Mouse (Mus musculus) intestine, embryonic 16.5 days (tissue): ENCODE results near the gene Gfap. TPM values are rescaled to one million over a fixed set of nuclear protein-coding genes. Genes with fewer than 3 reads are reported as not detected.

Experiments
- ATAC-seq: fragments of 200-750 bp; cut with Nextera tagmentation; 2 replicates; pipeline ENCODE4 v1.8.0; 2017; ENCODE audit warnings: moderate TSS enrichment, moderate library complexity
- H3K27ac ChIP-seq: fragments of 300-500 bp; sonication (generic); 2 replicates; pipeline ENCODE4 v1.5.1; 2014; ENCODE audit warnings: mild to moderate bottlenecking, low read length
- H3K27me3 ChIP-seq: fragments of 300-500 bp; sonication (generic); replicated peaks from 2 replicates; pipeline ENCODE4 v1.6.1; 2014; ENCODE audit warnings: low read length, control low read depth, mixed read lengths; ENCODE audit not compliant: control insufficient read depth, insufficient read depth
- H3K36me3 ChIP-seq: fragments of 300-500 bp; sonication (generic); 2 replicates; pipeline ENCODE4 v1.6.1; 2014; ENCODE audit warnings: low read length, control low read depth; ENCODE audit not compliant: control insufficient read depth, insufficient read depth
- H3K4me1 ChIP-seq: fragments of 300-500 bp; sonication (generic); 2 replicates; pipeline ENCODE4 v1.6.1; 2014; ENCODE audit warnings: low read length, control low read depth, mixed read lengths; ENCODE audit not compliant: control insufficient read depth, insufficient read depth
- H3K4me2 ChIP-seq: fragments of 300-500 bp; sonication (generic); 2 replicates; pipeline ENCODE4 v1.6.1; 2014; ENCODE audit warnings: low read depth, low read length, control low read depth
- H3K4me3 ChIP-seq: fragments of 300-500 bp; sonication (generic); 2 replicates; pipeline ENCODE4 v1.5.1; 2014; ENCODE audit warnings: mild to moderate bottlenecking, low read length
- H3K9ac ChIP-seq: fragments of 300-500 bp; sonication (generic); 2 replicates; pipeline ENCODE4 v1.6.1; 2014; ENCODE audit warnings: low read depth, low read length
- H3K9me3 ChIP-seq: fragments of 300-500 bp; sonication (generic); 2 replicates; pipeline ENCODE4 v1.6.1; 2016; ENCODE audit warnings: low read length, control low read depth; ENCODE audit not compliant: control insufficient read depth
- WGBS: fragments of 180-500 bp; shearing (Covaris S2); extraction: QIAGEN DNeasy Blood & Tissue Kit; methylation state at CpG from one replicate; pipeline ENCODE4 v1.1.7; 2014; 5-methylcytosine and 5-hydroxymethylcytosine counted together
- polyA plus RNA-seq: library from polyadenylated mRNA; unstranded; fragments of >200 nt; fragmentation: Nextera tagmentation; extraction: Ambion mirVana; gene quantifications from 2 replicates; pipeline ENCODE4 v1.2.1, GENCODE M21; 2015

The Gfap gene
- polyA plus RNA-seq, 1 experiment from 2014 or later: 0.38 TPM

DNA sequence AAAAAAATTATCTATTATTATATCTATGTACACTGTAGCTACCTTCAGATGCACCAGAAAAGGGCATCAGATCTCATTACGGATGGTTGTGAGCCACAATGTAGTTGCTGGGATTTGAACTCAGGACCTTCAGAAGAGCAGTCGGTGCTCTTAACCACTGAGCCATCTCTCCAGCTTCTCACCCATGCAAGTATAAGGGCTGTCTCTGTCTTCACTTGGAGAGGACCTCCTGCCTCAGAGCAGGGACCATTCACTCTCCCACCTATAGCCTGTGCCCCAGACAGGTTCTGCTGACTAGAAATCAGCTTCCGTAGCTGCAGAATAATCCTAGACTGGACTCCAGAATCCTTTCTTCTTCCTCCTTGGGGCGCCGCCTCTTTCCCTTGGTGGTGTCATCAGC, 1.4 kb upstream of the Gfap start:
- Histone ChIP-seq H3K4me1 (no peaks in the 10 kb centered on the region), H3K27me3 (no peaks in the 10 kb centered on the region), H3K9ac (no peak overlapping the region), H3K4me3 (no peak overlapping the region), H3K9me3 (no peaks in the 10 kb centered on the region), H3K27ac (no peak overlapping the region), H3K4me2 (no peak overlapping the region), H3K36me3 (peaks cover 4% of the 10 kb centered on the region; the same call in 1 of the 2 replicates)
- no peak for ATAC-seq
- WGBS: 86% methylated on average over 5 of the region's 5 CpGs

DNA sequence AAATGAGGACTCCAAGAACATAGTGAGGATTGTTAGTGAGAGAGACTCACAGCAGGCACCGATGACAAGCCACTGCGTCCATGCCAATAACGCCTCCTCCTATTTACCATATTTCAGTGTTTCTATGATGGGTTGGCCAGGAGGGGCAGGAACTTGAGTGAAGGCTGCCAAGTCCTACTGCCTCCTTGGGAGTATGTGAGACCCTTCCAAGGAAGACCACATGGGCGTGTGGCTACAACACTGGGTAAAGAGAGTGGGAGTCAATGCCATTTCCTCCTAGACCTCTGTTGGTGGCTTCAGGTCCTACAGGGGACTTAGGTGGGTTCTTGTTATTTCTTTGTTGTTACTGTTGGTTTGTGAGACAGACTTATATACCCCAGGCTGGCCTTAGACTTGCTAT, 487 bp upstream of the Gfap start:
- peak; percentile 18; the same call in 1 of the 2 replicates for ATAC-seq
- Histone ChIP-seq H3K4me2 (no peak overlapping the region), H3K4me3 (no peak overlapping the region), H3K9me3 (no peaks in the 10 kb centered on the region), H3K4me1 (no peaks in the 10 kb centered on the region), H3K9ac (no peak overlapping the region), H3K36me3 (no peaks in the 10 kb centered on the region), H3K27ac (no peak overlapping the region), H3K27me3 (no peaks in the 10 kb centered on the region; the same call in 1 of the 2 replicates)
- 62% methylated on average over 4 of the region's 4 CpGs for WGBS

DNA sequence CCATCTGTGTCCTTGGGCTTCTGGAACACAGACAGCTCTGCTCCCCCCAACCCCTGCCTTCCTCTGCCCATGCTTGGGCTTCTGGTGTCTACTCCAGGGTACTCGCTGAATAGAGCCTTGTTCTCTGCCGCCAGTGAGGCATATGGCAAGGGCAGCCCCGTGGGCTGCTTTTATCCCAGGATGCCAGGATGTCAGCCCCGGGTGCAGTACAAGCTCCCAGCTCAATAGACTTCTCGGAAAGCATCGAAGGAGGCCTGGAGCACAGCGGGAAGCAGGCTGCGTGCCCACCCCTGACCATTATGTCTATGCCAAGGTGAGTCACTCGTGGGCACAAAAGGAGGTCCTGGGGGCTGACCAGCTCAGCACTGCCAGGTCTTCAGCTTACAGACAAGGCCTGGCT, 2.3 kb downstream of the Gfap start:
- peaks cover 2% of the 10 kb centered on the region for H3K4me1 ChIP-seq
- no peak overlapping the region for H3K27ac ChIP-seq
- H3K4me3 ChIP-seq: no peak overlapping the region
- no peak overlapping the region for H3K9ac ChIP-seq
- H3K36me3 ChIP-seq: no peaks in the 10 kb centered on the region
- peaks cover 3% of the 10 kb centered on the region; the same call in 1 of the 2 replicates for H3K27me3 ChIP-seq
- no peak for ATAC-seq
- H3K9me3 ChIP-seq: no peaks in the 10 kb centered on the region
- no peak overlapping the region for H3K4me2 ChIP-seq
- WGBS: 78% methylated on average over 9 of the region's 9 CpGs

DNA sequence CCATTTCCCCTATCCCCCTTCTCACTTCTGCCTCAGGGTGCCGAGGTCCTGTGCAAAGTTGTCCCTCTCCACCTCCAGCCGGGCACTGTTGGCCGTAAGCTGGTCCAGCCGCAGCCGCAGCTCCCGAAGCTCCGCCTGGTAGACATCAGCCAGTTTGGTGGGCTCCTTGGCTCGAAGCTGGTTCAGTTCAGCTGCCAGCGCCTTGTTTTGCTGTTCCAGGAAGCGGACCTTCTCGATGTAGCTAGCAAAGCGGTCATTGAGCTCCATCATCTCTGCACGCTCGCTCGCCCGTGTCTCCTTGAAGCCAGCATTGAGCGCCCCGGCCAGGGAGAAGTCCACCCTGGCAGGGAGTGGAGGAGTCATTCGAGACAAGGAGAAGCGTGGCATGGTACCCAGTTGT, 4.1 kb downstream of the Gfap start:
- Histone ChIP-seq H3K4me1 (peaks cover 6% of the 10 kb centered on the region), H3K27ac (no peak overlapping the region), H3K9me3 (no peaks in the 10 kb centered on the region), H3K36me3 (no peaks in the 10 kb centered on the region), H3K9ac (no peak overlapping the region), H3K4me3 (no peak overlapping the region), H3K4me2 (no peak overlapping the region), H3K27me3 (peaks cover 3% of the 10 kb centered on the region; the same call in 1 of the 2 replicates)
- no peak for ATAC-seq
- WGBS: 78% methylated on average over 20 of the region's 20 CpGs

DNA sequence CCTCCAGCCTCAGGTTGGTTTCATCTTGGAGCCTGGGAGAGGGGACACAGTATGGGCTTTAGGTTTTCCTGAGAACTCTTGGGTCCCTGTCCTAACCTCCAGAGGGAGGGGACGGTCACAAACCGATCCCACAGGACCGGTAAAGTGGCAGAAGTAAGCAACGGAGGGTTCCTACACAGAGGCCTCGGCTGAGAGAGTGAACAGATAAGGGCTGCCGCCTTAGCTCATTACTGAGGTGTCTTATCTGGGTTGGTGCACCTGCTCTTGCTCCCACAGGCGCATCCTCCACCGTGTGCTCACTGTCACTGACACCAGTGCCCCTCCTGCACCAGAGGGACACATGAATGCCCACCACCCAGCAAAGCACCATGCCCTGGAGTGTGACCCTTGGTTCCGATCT, 4.9 kb downstream of the Gfap start:
- no peak overlapping the region for H3K9ac ChIP-seq
- no peak overlapping the region for H3K4me2 ChIP-seq
- no peak overlapping the region for H3K4me3 ChIP-seq
- WGBS: 58% methylated on average over 9 of the region's 9 CpGs
- H3K27me3 ChIP-seq: peaks cover 3% of the 10 kb centered on the region; the same call in 1 of the 2 replicates
- peaks cover 6% of the 10 kb centered on the region for H3K4me1 ChIP-seq
- H3K27ac ChIP-seq: no peak overlapping the region
- no peaks in the 10 kb centered on the region for H3K36me3 ChIP-seq
- no peaks in the 10 kb centered on the region for H3K9me3 ChIP-seq
- ATAC-seq: peak; percentile 67

DNA sequence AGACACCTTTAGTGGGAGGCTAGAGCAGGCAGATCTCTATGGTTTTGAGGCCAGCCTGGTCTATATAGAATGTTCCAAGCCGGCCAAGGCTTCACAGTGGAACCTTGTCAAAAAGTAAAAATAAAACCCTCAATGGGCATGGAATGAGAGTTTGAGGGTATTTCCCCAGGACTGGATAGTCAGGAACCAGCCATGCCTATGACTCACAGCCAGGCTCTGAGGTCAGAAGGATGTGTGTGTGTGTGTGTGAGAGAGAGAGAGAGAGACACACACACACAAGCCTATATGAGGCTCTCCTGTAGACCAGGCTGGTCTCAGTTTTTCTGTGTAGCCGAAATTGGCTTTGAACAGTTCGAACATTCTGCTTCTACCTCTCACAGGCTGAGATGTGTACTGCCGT, 6.0 kb downstream of the Gfap start:
- H3K9me3 ChIP-seq: no peaks in the 10 kb centered on the region
- no peaks in the 10 kb centered on the region for H3K36me3 ChIP-seq
- H3K27me3 ChIP-seq: peaks cover 3% of the 10 kb centered on the region; the same call in 1 of the 2 replicates
- WGBS: 92% methylated on average over 4 of the region's 4 CpGs
- H3K4me2 ChIP-seq: no peak overlapping the region
- peaks cover 6% of the 10 kb centered on the region for H3K4me1 ChIP-seq
- H3K27ac ChIP-seq: no peak overlapping the region
- no peak overlapping the region for H3K4me3 ChIP-seq
- H3K9ac ChIP-seq: no peak overlapping the region
- no peak for ATAC-seq

DNA sequence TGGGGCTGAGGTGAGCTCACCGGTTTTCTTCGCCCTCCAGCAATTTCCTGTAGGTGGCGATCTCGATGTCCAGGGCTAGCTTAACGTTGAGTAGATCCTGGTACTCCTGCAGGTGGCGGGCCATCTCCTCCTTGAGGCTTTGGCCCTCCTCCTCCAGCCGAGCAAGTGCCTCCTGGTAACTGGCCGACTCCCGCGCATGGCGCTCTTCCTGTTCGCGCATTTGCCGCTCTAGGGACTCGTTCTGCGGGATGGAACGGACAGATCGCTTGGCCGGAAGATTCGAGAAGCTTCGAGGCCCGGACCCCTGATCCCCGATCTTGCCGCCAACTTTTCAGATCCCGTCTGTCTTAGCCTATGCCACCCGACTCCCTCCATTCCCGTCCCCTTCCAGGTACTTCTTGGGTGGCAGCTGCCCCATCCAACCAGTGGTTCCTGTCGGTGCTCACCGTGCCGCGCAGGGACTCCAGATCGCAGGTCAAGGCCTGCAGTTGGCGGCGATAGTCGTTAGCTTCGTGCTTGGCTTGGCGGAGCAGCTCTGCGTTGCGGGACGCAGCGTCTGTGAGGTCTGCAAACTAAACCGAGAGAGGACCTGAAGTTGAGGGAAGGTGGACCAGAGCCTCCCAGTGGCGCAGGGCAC, 7.6 kb downstream of the Gfap start:
- Histone ChIP-seq H3K4me2 (peak overlapping the region; percentile 92), H3K36me3 (no peaks in the 10 kb centered on the region), H3K27me3 (peaks cover 3% of the 10 kb centered on the region), H3K4me1 (peaks cover 6% of the 10 kb centered on the region), H3K4me3 (peak overlapping the region; percentile 49), H3K9me3 (no peaks in the 10 kb centered on the region), H3K9ac (peak overlapping the region; percentile 74), H3K27ac (no peak overlapping the region)
- ATAC-seq: peak; percentile 93
- WGBS: 3% methylated on average over 43 of the region's 43 CpGs

DNA sequence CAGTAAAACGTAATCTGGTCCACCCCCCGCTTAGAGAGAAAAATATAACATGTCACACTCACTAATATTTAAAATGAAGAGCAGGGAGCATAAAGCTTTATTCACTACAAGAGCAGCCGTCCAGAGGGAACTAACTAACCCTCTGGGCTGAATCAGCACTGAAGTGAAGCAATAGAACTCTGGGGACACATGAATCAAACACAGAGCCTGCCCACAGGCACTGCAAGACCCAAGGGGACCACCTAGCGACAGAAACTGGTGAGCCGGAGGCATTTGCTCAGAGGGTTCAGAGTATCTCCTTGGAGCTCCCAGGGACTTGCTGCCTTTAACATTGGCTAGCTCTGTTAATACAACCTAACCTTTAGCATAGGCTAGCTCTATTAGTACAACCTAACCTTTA, 10.6 kb downstream of the Gfap start:
- WGBS: 70% methylated on average over 5 of the region's 5 CpGs
- H3K9me3 ChIP-seq: no peaks in the 10 kb centered on the region
- peaks cover 3% of the 10 kb centered on the region for H3K27me3 ChIP-seq
- H3K4me3 ChIP-seq: no peak overlapping the region
- H3K36me3 ChIP-seq: no peaks in the 10 kb centered on the region
- no peak overlapping the region for H3K27ac ChIP-seq
- H3K9ac ChIP-seq: no peak overlapping the region
- no peak for ATAC-seq
- H3K4me2 ChIP-seq: no peak overlapping the region
- H3K4me1 ChIP-seq: peaks cover 6% of the 10 kb centered on the region

DNA sequence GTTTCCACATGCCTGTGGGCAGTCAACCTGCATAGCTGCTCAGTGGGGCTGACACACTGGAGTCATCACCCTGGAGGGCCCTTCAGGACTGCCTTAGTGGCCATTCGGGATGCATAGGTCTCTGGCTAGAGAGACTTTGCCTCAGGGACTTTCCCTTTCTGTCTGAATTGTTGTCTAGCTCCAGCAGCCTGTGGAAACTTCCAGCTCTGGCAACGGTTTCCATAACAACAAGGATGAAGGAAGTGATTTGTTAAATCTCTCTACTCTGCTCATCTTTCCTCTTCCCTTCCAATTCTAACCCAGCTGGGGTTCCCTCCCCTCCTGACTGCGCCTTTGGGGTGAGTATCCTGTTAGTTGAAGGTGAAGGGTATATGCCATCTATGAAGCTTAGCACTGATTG, 12.6 kb downstream of the Gfap start:
- H3K9ac ChIP-seq: no peak overlapping the region
- no peaks in the 10 kb centered on the region for H3K9me3 ChIP-seq
- no peak overlapping the region for H3K4me3 ChIP-seq
- ATAC-seq: no peak
- no peaks in the 10 kb centered on the region for H3K36me3 ChIP-seq
- peaks cover 4% of the 10 kb centered on the region for H3K4me1 ChIP-seq
- no peak overlapping the region for H3K27ac ChIP-seq
- no peak overlapping the region for H3K4me2 ChIP-seq
- H3K27me3 ChIP-seq: no peaks in the 10 kb centered on the region; the same call in none of the 2 replicates
- WGBS: 41% methylated on average over 3 of the region's 3 CpGs

DNA sequence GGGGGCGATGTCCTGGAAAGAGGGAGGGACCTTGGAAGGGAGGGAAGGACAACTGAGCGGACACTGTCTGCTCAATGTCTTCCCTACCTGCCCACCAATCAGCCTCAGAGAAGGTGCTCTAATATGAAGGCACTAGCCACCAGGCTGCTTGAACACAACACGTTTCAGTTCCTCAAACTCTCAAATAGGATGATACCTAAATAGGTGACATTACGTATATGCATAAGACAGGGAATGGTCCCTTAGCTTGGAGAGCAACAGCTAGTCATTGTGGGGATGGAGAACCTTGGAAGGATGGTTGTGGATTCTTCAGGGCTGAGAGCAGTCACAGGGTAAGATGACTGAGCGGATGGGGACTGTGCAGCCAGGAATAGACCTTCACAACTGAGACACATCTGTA, 13.3 kb downstream of the Gfap start:
- no peak overlapping the region for H3K4me2 ChIP-seq
- H3K9ac ChIP-seq: no peak overlapping the region
- 81% methylated on average over 5 of the region's 5 CpGs for WGBS
- H3K36me3 ChIP-seq: no peaks in the 10 kb centered on the region
- H3K27ac ChIP-seq: no peak overlapping the region
- no peak for ATAC-seq
- no peak overlapping the region for H3K4me3 ChIP-seq
- H3K27me3 ChIP-seq: no peaks in the 10 kb centered on the region; the same call in none of the 2 replicates
- 0 out of 2 replicates have a peak, but pooled peaks cover 3% of the 10 kb centered on the region for H3K4me1 ChIP-seq
- H3K9me3 ChIP-seq: no peaks in the 10 kb centered on the region
